Mouse (Mus musculus) spleen, adult 2 months (tissue): ENCODE data around the gene Lmo2.

Source experiments
- CTCF ChIP-seq: fragments of 200-500 bp; IDR thresholded peaks from 2 replicates; pipeline ENCODE4 v1.5.1; 2011; ENCODE audit warnings: mild to moderate bottlenecking, inconsistent platforms; ENCODE audit not compliant: insufficient read depth, insufficient read length, insufficient replicate concordance; ENCODE audit errors: extremely low read depth
- POLR2A ChIP-seq: fragments of 200-500 bp; IDR thresholded peaks from 2 replicates; pipeline ENCODE4 v1.6.1; 2011; ENCODE audit warnings: low read depth, low read length, inconsistent platforms

GRCm38 (mm10) chr2:103931511-103931911 is 26.3 kb upstream of the Lmo2 start:
- TF ChIP-seq CTCF (no peak), POLR2A (no peak)
